Mouse (Mus musculus) olfactory bulb, adult 2 months (tissue): Measurements from ENCODE around the gene Tnip1. TPM values are rescaled to one million over a fixed set of nuclear protein-coding genes. Genes with fewer than 3 reads are reported as not detected.
"Not testable (repeated sequence)": the region's sequence is repeated elsewhere in the genome, so short reads cannot be mapped to it uniquely, and the experiment has no call there.

Experiments used
- H3K27ac ChIP-seq: fragments of 200-500 bp; 2 replicates; pipeline ENCODE4 v1.5.1; 2012; ENCODE audit warnings: low read depth, low read length; ENCODE audit not compliant: insufficient read depth
- H3K4me1 ChIP-seq: fragments of 200-500 bp; 2 replicates; pipeline ENCODE4 v1.6.1; 2012; ENCODE audit warnings: low read length; ENCODE audit not compliant: control insufficient read depth, insufficient read depth
- H3K4me3 ChIP-seq: fragments of 200-500 bp; 2 replicates; pipeline ENCODE4 v1.5.1; 2012; ENCODE audit warnings: mild to moderate bottlenecking, low read depth, low read length, moderate library complexity; ENCODE audit not compliant: insufficient read depth
- CTCF ChIP-seq: fragments of 200-500 bp; IDR thresholded peaks from 2 replicates; pipeline ENCODE4 v1.5.1; 2012; ENCODE audit warnings: low read depth, mild to moderate bottlenecking, low read length, moderate library complexity; ENCODE audit not compliant: insufficient read depth
- POLR2A ChIP-seq: fragments of 200-500 bp; IDR thresholded peaks from 2 replicates; pipeline ENCODE4 v1.6.1; 2012; ENCODE audit warnings: mild to moderate bottlenecking, low read depth, low read length, moderate library complexity; ENCODE audit not compliant: insufficient read depth
- WGBS: fragments of 180-500 bp; shearing (Covaris S2); methylation state at CpG from one replicate; pipeline ENCODE4 v1.1.7; 2018; 5-methylcytosine and 5-hydroxymethylcytosine counted together
- polyA plus RNA-seq: library from polyadenylated mRNA; stranded (reverse); fragments of >200 nt; gene quantifications from 2 replicates; pipeline ENCODE4 v1.2.4, GENCODE M21; 2012; ENCODE audit warnings: low replicate concordance; ENCODE audit not compliant: missing spikeins, insufficient read depth, insufficient read length

Tnip1 gene
- polyA plus RNA-seq, 1 experiment = 110 TPM

DNA sequence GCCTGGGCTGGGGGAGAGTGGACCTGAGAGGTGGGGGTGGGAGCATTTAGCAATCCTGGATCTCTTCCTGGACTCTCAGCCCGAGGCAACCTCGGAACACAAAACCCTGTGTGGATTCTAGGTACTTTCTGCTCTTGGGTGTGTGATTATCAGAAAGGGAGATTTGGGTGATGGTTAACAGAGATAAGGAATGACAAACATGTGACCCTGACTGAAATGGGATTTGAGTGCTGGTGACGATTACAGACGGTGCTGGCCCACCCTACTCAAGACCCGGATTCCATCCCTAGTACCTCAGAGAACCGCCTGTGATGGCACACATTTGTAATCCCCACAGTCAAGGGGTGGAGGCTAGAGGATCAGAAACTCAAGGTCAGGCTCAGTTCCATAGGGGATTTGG is 2.5 kb downstream of the Tnip1 start:
- 92% methylated on average over 6 of the region's 6 CpGs for WGBS
- Histone ChIP-seq H3K27ac (no peak overlapping the region), H3K4me1 (peaks cover 3% of the 10 kb centered on the region; the same call in 1 of the 2 replicates), H3K4me3 (no peak overlapping the region)
- no peak for TF ChIP-seq POLR2A
- TF ChIP-seq CTCF = no peak

DNA sequence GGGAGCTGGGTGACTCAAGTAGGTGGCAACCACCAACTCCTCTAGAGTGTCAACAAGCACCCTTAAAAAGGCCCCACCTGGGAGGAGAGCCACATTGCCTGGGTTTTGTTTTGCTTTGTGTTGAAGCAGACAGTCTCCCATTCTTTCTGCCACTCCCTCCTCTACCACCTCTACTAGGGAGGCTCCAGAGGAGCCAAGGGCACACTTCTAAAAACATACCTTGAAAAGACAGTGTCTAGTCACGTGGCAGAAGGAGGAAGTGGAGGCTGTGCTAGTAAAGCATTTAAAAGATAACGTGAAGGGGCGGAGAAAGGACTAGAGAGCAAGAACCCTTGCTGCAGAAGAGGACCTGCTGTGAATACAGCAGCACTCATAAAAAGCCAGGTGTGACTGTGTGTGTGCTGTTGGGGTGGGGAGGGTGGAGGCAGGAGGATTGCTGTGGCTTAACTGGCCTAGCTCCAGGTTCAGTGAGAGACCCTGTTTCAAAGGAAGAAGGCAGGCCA is 4.1 kb downstream of the Tnip1 start:
- peaks cover 10% of the 10 kb centered on the region for H3K4me1 ChIP-seq
- H3K27ac ChIP-seq = no peak overlapping the region
- H3K4me3 ChIP-seq = no peak overlapping the region
- 50% methylated on average over 3 of the region's 3 CpGs for WGBS
- no peak for TF ChIP-seq POLR2A

DNA sequence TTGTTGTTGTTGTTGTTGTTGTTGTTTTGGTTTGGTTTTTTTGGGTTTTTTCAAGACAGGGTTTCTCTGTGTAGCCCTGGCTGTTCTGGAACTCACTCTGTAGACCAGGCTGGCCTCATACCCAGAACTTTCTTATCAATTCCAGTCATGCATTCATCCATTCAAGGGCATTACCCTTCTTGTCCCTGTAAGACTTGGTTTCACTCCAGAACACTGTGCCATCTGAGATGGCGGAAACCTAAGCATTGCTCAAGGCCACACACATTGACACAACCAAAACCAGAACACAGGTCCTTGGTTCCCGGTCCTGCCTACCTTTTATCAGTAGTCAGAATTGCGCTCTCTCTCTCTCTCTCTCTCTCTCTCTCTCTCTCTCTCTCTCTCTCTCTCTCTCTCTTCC is 5.0 kb downstream of the Tnip1 start:
- not testable (repeated sequence) for H3K4me3 ChIP-seq, H3K27ac ChIP-seq
- WGBS = 86% methylated on average over 3 of the region's 3 CpGs
- peaks cover 10% of the 10 kb centered on the region for H3K4me1 ChIP-seq

DNA sequence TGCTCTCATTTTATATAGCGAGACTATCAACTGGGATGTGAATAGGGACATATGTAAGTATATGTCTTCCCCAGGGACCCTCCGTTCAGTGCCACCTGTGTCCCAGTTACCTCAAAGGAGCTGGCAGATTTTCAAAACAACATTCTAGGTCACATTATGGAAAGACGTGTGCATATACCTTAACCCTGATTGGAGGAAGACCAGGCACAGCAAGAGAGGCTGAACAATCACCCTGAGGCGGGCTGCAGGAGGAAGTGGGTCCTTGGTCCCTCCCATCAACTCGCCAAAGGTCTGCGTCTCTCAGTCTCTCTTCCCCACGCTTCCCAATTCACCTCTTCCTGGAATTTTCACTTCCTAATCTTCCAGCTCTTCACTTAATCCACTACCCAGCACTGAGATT is 5.8 kb downstream of the Tnip1 start:
- TF ChIP-seq POLR2A (no peak), CTCF (no peak)
- peaks cover 13% of the 10 kb centered on the region for H3K4me1 ChIP-seq
- H3K4me3 ChIP-seq = no peak overlapping the region
- 69% methylated on average over 7 of the region's 7 CpGs for WGBS
- H3K27ac ChIP-seq = no peak overlapping the region

DNA sequence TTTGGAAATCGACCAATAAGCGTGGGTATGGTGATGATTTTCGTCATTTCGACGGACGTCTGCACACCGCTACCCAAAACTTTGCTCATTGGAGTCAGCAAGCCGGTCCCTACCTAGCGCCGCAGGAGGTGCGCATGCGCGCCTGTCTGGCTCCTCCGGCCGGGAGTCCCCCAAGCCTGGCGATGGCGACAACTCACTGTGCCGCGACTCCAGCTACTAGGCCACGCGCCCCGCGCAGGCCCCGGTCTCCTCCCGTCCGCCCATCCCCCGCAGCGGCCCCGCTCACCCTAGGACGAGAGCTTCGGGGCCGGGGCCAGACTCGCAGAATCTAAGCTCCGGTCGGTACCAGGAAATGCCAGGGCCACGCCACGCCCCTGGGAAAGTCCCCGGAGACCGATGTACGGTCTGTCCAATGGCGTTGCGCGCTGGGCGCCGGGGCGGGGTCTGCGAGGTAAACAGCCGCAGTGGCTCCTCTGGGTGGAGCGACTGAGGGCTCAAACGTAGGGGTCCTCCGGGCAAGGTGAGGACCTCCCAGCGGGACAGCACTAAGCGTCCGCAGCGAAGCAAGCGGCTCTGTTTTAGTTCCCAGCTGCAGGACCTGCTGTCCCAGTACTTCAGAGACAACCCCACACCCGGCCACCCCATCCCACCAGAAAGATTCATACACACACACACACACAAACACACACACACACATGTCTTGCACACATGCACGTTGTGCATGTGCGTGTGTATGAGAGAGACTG is 6.8 kb downstream of the Tnip1 start:
- H3K4me3 ChIP-seq = peak overlapping the region; percentile 81
- TF ChIP-seq POLR2A (peak; percentile 88), CTCF (no peak)
- H3K4me1 ChIP-seq = peaks cover 13% of the 10 kb centered on the region
- H3K27ac ChIP-seq = peak overlapping the region; percentile 65
- under 1% methylated on average over 59 of the region's 59 CpGs for WGBS

DNA sequence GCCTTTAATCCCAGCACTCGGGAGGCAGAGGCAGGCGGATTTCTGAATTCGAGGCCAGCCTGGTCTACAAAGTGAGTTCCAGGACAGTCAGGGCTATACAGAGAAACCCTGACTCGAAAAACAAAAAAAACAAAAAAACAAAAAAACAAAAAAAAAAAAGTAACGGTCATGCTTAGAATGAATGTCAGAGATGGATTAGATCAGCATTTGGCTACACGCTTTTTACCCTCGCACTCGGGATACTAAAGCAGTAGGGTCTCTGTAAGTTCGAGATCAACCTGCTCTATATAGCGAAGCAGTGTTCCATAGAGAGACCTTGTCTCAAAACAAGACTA is 7.3 kb downstream of the Tnip1 start:
- peak overlapping the region; percentile 81 for H3K4me3 ChIP-seq
- 35% methylated on average over 10 of the region's 10 CpGs for WGBS
- H3K27ac ChIP-seq = peak overlapping the region; percentile 65; the same call in 1 of the 2 replicates
- H3K4me1 ChIP-seq = peaks cover 17% of the 10 kb centered on the region

DNA sequence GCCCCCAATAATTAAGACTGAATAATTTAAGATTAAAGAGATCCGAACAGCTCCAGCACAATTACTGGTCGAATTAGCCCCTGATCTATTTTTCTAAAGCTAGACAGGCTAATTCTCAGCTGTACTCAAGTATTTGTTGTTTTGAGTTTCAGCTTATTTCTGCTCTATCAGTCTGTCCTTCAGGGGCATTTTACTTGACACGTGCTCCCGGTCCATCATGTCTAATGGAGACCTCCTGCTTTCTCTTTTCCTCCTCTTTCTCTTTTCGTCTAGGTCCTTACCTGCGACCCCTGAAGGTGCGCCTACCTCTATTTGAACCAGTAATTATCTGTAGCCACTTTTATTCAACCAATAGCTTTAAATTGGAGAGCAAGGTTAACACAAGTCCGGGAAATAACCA is 8.0 kb downstream of the Tnip1 start:
- TF ChIP-seq CTCF = no peak
- no peak for TF ChIP-seq POLR2A
- H3K4me3 ChIP-seq = no peak overlapping the region
- 44% methylated on average over 8 of the region's 8 CpGs for WGBS
- peaks cover 17% of the 10 kb centered on the region for H3K4me1 ChIP-seq
- H3K27ac ChIP-seq = no peak overlapping the region

DNA sequence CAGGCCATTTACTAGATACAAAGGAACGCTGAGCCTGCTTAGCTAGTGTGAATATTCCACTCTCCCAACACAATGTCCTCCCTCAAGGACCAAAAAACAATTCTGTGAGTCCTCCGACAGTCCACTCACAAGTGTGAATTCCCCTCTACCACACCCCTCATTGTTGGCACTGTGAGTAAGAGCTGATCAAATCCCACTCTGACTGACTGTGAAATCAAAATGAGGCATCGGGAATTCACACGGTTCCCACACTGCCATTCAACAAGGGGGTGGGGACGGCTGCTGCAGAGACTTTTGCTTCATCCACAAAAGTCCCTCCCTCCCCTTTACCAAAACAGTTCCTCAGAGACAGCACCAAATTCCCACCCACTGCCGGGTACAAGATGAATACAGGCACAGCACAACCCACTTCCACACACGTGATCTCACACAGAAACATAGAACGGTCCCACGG is 8.7 kb downstream of the Tnip1 start:
- TF ChIP-seq CTCF (no peak), POLR2A (no peak)
- WGBS = 14% methylated on average over 9 of the region's 9 CpGs
- 0 out of 2 replicates have a peak overlapping the region, but pooled peaks have one; percentile 6 for H3K4me3 ChIP-seq

DNA sequence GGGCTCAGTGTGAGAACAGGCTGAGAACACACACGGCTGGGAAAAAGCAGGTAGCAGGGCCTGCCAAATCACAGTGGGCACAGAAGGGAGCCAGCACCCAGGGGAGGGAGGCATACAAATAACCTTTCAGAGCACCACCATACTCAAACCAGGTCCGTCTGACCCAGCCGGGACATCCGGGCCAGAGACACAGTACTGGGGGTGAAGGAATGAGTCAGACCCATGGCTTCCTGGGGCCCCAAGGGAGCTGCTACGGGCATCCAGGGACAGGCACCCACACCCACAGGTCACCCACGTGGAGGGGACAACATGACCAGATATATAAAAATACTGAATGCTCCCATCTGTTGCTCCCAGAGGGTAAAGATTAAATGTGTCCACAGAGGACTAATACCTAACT is 10.1 kb downstream of the Tnip1 start:
- no peak for TF ChIP-seq CTCF
- TF ChIP-seq POLR2A = no peak
- 74% methylated on average over 6 of the region's 6 CpGs for WGBS
- H3K27ac ChIP-seq = no peak overlapping the region

More for the DNA sequence above, 8.7 kb downstream of the Tnip1 start:
- no peak overlapping the region for H3K27ac ChIP-seq
- H3K4me1 ChIP-seq = peaks cover 17% of the 10 kb centered on the region

DNA sequence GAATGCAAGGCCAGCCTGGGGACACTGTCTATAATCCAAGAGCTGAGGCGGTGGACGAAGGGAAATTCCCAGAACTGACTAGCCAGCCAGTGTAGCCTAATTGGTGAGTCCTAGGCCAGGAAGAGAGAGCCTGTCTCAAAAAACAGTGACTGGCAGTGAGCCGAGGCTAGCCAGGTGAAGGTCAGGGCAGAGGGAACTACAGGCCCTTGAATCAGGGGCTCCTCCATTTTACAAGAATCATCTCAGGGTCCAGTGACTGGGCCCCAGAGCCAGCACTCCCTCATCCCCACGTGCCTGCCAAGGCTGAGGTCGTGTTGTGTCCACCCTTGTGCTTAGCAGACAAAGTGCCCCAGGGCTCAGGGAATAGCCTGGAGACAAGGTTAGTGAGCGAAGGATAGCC is 12.0 kb downstream of the Tnip1 start:
- 80% methylated on average over 6 of the region's 6 CpGs for WGBS
- Histone ChIP-seq H3K27ac (no peak overlapping the region), H3K4me3 (no peak overlapping the region), H3K4me1 (peaks cover 15% of the 10 kb centered on the region)
- no peak for TF ChIP-seq CTCF
- no peak for TF ChIP-seq POLR2A

More for the DNA sequence above, 10.1 kb downstream of the Tnip1 start:
- Histone ChIP-seq H3K4me3 (no peak overlapping the region), H3K4me1 (peaks cover 15% of the 10 kb centered on the region)
